Mouse (Mus musculus): ENCODE measurements around the gene Mrpl30.
A peak's percentile ranks its signal among the peaks of the same experiment; 100 is the strongest.

The Mrpl30 gene

GRCm38 (mm10) chr1:37900288-37900687 is 10.0 kb downstream of the Mrpl30 start:
- no peak for DNase-seq (ENCODE audit: low read depth, low spot score)

- no peak for DNase-seq (ENCODE audit: low read depth, low spot score)
These were observed 12.9 kb downstream of the Mrpl30 start for GRCm38 (mm10) chr1:37903178-37903577.

GRCm38 (mm10) chr1:37912751-37913150 is 22.5 kb downstream of the Mrpl30 start:
- DNase-seq (ENCODE audit: low read depth, low spot score): no peak

GRCm38 (mm10) chr1:37916393-37916792 is 26.1 kb downstream of the Mrpl30 start, which contains the start of gene Lyg2:
TSS of gene Lyg2 (minus strand) at chr1:37916493.
- no peak for DNase-seq (ENCODE audit: low read depth, low spot score)

DNA sequence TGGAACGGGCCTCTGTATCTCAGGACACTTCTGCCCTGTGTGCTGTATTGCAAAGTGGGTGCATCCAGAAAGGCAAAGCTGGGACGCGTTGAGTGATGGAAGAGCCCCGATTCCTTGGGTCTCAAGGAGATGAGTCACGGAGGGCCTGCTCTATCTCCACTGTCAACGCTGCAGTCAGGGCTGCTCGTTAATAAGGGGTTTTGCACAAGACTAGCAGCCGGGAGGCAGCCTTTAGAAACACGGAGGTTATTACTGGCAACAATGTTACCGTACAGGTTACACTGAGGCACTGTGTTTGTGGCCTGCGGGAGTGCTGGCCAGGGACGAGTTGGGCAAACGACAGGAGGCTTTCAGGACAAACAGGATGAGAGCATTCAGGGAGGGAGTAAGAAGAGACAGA is 27.4 kb downstream of the Mrpl30 start:
- no peak for DNase-seq (ENCODE audit: low read depth, low spot score)

GRCm38 (mm10) chr1:37918096-37918495 is 27.8 kb downstream of the Mrpl30 start:
- DNase-seq (ENCODE audit: low read depth, low spot score): no peak

DNA sequence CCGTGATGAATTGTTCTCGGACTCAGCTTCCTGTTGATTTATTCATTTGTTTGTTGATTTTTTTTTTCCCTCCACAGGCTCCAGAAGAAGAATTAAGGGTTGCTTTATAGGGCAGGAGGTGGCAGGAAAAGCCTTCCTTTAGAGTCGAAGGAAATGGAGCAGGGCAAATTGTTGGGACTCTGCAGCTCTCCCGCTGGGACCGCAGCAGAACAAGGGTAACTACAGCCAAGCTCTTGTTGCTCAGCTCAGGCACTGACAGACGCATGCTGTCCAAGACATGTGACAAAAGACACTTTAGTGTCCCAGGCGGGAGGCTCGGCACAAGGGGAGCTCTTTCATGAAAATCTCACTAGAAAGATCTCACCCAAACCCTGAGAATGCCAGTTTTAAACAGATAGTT is 32.3 kb downstream of the Mrpl30 start:
- no peak for DNase-seq (ENCODE audit: low read depth, low spot score)

- no peak for DNase-seq (ENCODE audit: low read depth, low spot score)
These were observed 35.7 kb downstream of the Mrpl30 start for GRCm38 (mm10) chr1:37925971-37926370.

GRCm38 (mm10) chr1:37931806-37932205 is 41.5 kb downstream of the Mrpl30 start:
- DNase-seq (ENCODE audit: low read depth, low spot score): peak; percentile 57

All from WW6 (cell line).